Mouse (Mus musculus) lung, postnatal 36 days (tissue): ENCODE measurements at regions not wholly inside any gene's neighbourhood (a gene's known extent, or its start where the extent isn't known, plus 50 kb on each side); places are given as distances from the start of the nearest gene placed in this dataset.
"Not testable (repeated sequence)": the region's sequence is repeated elsewhere in the genome, so short reads cannot be mapped to it uniquely, and the experiment has no call there.

Experiments used
- DNase-seq: peaks from one replicate; pipeline ENCODE4 v3.0.0; 2022; ENCODE audit warnings: mixed read lengths

DNA sequence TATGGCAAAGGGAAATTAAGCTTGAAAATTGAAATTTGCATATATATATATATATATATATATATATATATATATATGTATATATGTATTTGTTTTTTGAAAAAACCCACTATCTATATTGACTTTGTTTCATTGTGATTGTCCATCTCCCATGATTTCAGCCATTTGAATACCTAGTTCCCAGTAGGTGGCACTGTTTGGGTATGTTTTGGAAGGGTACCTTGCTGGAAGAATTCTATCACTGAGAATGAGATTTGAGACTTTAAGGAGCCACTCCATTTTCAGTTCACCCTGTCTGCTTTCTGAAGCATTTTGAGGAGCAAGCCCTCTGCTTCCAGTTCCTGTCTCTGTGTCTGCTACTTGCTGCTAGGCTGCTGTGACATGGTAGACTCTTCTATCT lies 72.8 kb upstream of the Ugt8a start:
- peak; percentile 33 for DNase-seq

DNA sequence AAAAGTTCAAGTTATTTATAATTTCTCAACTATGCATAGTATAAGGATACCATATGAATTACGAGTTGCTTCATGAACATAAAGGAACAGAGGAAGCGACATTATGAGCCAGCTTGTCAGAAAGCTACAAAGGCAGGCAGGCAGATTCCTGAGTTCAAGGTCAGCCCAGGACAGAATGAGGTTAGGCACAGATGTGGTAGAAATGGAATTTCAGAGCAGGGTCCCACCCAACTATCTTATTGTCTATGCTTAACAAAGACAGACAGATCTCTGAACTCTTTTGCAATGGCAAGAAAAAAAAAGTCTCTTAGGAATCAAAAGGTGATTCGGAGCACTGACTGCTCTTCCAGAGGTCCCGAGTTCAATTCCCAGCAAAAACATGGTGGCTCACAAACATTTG lies 77.7 kb upstream of the Ugt8a start:
- no peak for DNase-seq

DNA sequence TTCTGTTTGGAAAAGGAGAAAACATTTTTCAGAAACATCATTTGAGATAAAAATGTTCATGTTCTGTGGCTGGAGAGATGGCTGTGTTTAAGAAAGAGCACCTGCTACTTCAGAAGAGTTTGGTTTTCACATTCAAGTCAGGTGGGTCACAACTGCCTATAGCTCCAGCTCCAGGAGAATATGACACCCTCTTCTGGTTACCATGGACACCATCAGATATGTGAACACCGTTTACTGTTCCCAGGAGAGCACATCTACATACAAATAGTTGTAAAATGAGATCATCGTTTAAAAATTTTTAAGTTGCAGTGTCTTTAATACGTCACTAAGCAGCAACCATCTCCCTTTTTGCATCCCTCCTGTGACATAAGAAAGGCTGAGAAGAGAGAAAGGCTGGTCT lies 105.9 kb upstream of the Ugt8a start:
- peak; percentile 37 for DNase-seq

DNA sequence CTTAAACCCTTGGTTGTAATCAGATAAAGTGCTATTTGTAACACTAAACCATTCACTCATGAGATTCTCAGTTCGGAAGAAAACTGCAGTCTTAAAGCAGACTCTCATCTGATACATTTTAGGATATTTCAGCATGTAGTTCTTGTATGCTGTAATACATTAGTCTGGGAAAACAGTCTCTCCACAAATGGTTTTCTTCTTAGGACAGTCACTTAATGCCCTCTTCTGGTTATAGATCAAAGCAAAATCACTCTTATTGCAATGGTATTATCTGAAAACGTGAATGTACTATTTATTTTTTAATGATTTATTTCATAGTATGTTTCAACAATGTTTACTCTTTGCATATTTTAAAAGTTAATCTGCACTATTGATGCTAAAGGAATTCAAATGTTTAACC lies 106.4 kb upstream of the Ugt8a start:
- no peak for DNase-seq

GRCm38 (mm10) chr3:126045992-126046786 lies 107.8 kb upstream of the Ugt8a start:
- DNase-seq, result no peak

GRCm38 (mm10) chr3:126058585-126058984 lies 120.2 kb upstream of the Ugt8a start:
- DNase-seq, result no peak

DNA sequence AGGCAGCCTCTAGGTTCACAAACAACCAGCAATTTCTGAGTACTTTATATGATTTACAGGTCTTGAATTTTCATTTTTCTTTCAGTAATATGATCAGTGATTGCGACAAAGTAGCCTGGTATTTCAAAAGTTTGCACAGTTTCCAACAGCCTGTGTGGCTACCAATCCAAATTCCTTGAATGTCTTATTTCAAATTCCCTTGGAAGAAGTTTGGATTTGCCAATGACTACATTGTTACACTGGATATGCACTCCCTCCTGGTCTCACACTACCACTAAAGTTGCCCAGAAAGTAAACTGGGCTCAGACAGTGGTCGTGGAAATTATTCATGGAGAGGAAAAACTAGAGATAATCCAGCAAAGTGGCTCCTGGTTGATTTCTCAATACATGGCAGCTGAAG lies 166.7 kb upstream of the Ugt8a start:
- no peak for DNase-seq

- no peak for DNase-seq
These were observed 171.0 kb upstream of the Ugt8a start for GRCm38 (mm10) chr3:126109371-126109770.

- DNase-seq, result no peak
These were observed 179.4 kb upstream of the Ugt8a start for GRCm38 (mm10) chr3:126117849-126118248.

DNA sequence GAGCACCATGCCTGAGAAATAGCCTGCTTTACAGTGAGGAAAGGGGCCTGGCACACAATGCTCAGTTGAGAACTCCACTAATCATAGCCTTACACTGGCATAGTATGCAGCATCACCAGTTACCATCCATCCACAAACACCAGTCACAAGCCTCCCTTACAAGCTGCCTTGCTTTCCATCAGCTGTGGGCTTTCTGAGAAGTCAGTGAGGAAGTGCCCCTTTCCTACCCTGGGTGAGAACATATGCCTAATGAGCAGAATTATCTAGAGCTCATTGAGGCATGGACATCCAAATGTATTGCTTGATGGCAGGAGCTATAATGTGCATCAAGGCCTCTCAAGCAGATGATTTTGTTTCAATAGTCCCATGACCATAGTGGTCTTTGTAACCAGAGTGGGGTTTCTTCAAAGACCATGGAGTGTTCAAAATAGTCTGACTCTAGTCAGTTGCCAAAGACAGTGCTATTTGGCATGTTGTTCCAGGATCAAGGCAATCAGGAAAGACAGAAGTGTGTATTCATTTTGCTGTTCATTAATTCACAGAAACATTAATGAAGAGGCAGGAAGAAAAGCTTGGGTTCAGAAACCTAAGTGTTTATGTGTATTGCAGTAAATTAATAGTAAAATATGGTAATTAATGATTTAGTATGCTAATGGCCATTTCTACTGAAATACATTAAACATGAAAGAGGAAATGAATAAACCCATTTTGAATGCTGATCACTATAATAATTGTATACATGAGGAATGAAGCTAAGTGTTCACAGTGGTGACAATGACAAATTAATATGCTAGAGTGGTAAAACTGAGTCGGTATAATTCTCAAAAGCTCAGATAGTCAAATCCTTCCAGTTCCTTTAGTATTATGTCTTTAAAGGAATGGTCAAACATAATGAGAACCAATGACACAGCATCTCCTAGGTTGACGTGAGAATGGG lies 184.2 kb upstream of the Ugt8a start:
- DNase-seq, result no peak

- DNase-seq, result no peak
These were observed 196.9 kb upstream of the Arsj start for GRCm38 (mm10) chr3:126166542-126166941.

DNA sequence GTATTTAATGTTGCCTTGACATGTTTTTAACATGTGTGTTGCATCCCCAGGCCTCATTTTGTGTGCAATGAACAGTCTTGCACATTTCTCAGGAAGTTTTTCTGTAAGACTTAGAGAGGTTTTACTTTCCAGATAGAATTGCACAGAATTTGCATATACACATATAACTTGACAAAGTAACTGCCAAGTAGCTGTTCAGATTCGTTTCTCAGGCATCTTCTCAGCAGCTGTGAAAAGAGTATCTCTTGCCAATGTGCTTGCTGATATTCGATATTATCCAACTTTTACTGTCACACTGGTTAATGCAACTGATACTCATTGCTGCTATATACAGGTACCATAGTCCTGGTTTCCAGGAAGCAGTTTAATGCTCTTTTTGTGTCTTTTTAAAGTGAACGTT lies 154.5 kb upstream of the Arsj start:
- no peak for DNase-seq

DNA sequence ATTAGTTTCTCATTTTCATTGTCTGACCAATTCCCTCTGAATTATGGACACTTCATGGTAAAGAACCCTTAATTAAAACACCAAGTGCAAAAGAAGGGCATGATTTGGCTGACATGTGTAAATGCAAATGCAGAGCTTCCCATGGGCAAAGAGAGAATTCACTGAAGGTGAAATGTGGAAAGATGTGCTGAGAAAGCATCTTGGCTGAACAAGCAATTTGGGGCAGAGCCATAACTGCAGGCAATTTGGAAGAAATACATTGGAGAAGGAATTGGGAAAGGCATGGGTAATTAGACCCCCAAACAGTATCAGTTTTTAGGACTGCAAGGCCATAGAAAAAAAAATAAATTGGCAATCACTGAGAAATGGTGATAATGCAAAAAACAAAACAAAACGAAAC lies 153.3 kb upstream of the Arsj start:
- DNase-seq, result no peak

GRCm38 (mm10) chr3:126227575-126227974 lies 135.9 kb upstream of the Arsj start:
- no peak for DNase-seq

DNA sequence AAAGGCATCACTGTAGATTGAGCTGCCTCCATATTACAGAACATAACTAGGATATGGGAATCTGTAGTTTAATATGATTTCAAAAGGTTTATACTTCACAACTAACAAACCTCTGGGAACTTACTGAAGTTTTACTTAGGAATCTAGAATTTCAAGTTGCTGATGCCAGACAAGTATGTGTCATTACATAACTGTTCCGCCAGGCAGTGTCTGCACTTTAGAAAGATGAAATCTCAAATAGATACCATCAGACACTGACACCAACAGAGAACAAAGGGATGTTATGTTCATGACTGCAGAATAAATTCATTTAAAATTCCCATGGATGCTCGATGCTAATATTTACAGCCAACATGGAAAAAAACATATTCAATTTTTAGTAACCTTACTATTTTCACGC lies 117.7 kb upstream of the Arsj start:
- no peak for DNase-seq

DNA sequence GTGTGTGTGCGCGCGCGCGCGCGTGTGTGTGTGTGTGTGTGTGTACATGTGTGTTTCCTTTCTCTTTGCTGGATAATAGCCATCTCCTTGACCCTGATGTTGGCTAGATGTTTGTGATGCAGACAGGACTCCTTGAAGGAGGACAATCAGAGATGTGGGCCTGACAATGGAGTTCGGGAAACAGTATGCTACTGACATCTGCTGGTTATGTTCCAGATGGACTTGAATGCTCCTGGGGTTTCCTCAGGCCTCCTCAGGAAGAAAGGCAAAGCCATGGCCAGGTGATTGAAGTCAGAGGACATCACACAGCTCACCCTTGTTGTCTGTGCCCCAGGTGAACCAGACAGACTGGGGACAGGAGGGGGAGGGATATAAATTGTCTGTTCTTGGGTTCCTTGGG lies 102.2 kb upstream of the Arsj start:
- DNase-seq, result no peak

DNA sequence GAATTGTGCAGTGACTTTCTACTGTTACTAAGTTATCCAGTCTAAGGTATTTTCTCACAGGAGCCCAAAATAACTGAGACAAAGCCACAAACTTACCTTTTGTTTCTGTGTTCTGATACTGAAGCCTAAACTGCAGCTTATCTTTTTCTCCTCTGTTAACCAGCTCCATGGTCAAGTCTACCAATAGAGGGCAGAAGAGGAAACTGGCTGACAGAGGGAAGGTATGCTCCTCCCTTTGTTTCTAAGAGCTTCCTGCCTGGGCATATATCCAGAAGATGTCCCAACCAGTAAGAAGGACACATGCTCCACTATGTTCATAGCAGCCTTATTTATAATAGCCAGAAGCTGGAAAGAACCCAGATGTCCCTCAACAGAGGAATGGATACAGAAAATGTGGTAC lies 91.5 kb upstream of the Arsj start:
- not testable (repeated sequence) for DNase-seq

- no peak for DNase-seq
These were observed 89.9 kb upstream of the Arsj start for GRCm38 (mm10) chr3:126273566-126273965.

DNA sequence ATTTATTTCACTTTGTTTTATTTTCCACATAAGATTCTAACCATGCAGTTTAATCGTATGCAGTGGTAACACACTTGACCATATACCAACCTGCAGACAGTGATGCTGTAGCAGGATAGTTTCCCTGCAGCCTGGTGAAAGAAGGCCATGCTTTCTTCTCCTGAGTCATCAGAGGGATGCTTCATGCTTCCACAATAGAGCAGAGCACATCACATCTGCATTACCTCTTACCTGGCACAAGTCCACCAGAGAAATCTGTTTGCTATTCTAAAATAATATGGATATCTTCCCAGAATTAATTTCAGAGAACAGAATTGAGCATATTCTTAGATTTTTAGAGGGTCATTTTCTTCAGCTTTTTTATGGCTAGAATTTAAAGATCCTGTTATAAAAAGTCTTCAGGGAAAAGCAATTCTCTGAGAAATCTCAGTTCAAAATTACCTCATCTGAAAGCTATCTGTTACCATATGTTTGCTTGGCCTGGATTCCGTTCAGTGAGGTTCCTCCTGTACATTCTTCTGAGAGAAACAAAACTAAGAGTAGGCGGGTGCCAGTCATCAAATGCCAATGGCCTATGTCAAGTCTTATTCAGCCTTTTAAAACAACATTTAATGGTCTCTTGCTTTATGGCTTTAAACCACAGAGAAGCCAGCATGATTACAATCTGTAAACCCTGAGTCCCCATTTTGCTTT lies 87.3 kb upstream of the Arsj start:
- DNase-seq, result no peak

DNA sequence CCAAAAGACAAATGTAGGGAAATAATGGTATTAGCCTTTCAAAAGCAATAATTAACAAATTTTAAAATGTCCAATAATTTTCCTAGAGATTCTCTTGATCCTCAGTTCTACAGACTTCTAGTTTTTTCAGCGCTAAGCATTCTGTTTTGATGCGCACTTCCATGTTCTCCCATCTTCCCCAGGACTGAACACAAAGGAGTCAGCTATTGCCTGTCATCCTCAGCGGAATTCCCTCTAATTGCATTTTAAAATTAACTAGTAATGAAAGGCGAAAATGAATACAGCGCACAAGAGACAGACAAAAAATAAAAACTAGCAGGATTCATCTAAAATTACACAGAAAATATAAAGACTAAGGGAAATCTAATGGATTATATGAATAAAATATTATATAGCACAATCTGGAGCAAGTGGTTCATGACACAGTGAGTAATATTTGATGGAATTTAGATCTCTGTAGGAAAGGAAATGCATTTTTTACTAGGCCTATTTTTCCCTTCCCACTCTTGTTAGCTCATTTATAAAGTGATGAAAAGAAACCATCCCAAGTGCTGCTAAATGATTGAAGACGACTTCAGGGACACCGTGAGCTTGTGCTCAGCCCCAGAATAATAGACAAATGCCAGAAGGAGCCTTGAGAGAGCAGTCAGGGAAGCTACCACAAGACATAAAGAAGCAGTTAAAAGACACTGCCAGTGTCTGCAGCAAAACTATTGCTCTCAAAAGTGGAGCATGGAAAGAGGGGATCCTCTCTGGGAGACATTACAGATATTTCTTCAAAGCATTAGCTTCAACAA lies 79.0 kb upstream of the Arsj start:
- no peak for DNase-seq

DNA sequence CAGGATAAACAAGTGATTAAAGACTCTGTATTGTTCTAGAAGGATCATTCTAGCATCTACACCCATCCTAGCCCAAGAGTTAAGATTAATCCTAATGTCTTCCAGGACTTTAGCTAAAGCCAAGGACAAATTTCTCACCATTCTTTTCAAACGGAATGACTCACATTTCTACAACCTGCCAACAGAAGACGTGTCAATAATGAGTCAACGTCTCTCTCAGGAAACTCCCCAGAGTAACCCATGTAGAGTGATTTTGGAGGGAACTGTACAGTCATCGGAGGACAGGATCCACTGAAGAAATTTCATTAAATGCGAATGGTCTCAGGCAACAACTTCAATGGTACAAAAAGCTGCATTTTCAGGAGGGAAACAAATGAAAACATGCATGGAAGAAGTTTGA lies 71.2 kb upstream of the Arsj start:
- DNase-seq, result no peak

DNA sequence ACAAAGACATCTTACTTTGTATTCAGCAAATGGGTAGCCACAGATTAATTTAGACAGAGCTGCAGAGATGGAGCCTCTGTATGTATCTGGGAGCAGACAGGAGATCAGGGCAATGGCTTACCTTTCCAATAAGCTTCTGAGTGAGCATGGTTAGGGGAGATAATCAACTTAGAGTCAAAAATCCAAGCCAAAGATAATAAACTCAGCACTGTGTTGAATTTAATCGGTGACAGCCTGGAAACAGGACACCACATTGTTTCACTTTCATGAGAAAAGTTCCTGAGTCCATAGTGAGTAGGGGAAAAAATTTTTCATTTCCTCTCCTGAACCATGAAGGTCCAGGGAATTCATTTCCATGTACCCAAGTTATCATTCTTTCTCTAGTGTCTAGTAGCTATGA lies 70.7 kb upstream of the Arsj start:
- no peak for DNase-seq

- DNase-seq, result no peak
These were observed 69.8 kb upstream of the Arsj start for GRCm38 (mm10) chr3:126293645-126294044.
